Mouse (Mus musculus): ENCODE data around the gene E330017A01Rik.

DNA sequence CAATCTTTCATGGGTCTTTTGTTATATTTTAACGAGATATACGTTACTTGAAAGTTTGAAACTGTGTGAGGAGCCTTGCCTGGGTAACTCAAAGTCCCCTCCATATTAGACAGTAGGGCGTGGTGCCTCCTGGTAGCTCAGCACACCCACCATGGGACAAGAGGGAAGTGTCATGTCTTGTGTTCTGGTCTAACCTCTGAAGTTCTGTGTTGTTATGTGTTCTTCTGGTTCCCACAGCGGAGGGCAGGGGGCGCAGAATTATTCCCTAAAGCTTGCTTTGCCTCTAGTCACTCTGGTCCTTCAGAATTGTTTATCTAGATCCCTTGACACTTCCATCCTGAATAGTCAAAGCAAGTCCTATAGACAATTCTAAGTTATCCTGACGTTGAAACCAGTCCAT, 43.5 kb upstream of the E330017A01Rik start:
- TF ChIP-seq CTCF (IDR thresholded peaks at IDR 0.05) = no peak
- no peak for TF ChIP-seq EP300 (IDR thresholded peaks at IDR 0.05)
